Mouse (Mus musculus) kidney, embryonic 14.5 days (tissue): ENCODE measurements at regions not wholly inside any gene's neighbourhood (a gene's known extent, or its start where the extent isn't known, plus 50 kb on each side); places are given as distances from the start of the nearest gene placed in this dataset.

Source experiments
- ATAC-seq: fragments of 200-750 bp; cut with Nextera tagmentation; 2 replicates; pipeline ENCODE4 v1.8.0; 2017; ENCODE audit warnings: moderate number of reproducible peaks, mild to moderate bottlenecking, moderate TSS enrichment, moderate library complexity; ENCODE audit not compliant: low FRiP score, low TSS enrichment
- H3K27ac ChIP-seq: fragments of 300-500 bp; sonication (generic); 2 replicates; pipeline ENCODE4 v1.5.1; 2014; ENCODE audit warnings: low read depth, mild to moderate bottlenecking, low read length, moderate library complexity, mixed read lengths
- H3K27me3 ChIP-seq: fragments of 300-500 bp; sonication (generic); 2 replicates; pipeline ENCODE4 v1.6.1; 2014; ENCODE audit warnings: mild to moderate bottlenecking, low read length; ENCODE audit not compliant: control insufficient read depth, insufficient read depth
- H3K36me3 ChIP-seq: fragments of 300-500 bp; sonication (generic); 2 replicates; pipeline ENCODE4 v1.6.1; 2014; ENCODE audit warnings: low read length, mixed read lengths; ENCODE audit not compliant: control insufficient read depth, insufficient read depth
- H3K4me1 ChIP-seq: fragments of 300-500 bp; sonication (generic); 2 replicates; pipeline ENCODE4 v1.6.1; 2014; ENCODE audit warnings: low read length, mixed read lengths; ENCODE audit not compliant: control insufficient read depth, insufficient read depth
- H3K4me2 ChIP-seq: fragments of 300-500 bp; sonication (generic); replicated peaks from 2 replicates; pipeline ENCODE4 v1.6.1; 2014; ENCODE audit warnings: low read depth, mild to moderate bottlenecking, low read length
- H3K4me3 ChIP-seq: fragments of 300-500 bp; sonication (generic); 2 replicates; pipeline ENCODE4 v1.5.1; 2014; ENCODE audit warnings: mild to moderate bottlenecking, low read length
- H3K9ac ChIP-seq: fragments of 300-500 bp; sonication (generic); 2 replicates; pipeline ENCODE4 v1.6.1; 2014; ENCODE audit warnings: low read depth, mild to moderate bottlenecking, low read length, moderate library complexity
- H3K9me3 ChIP-seq: fragments of 300-500 bp; sonication (generic); 2 replicates; pipeline ENCODE4 v1.6.1; 2016; ENCODE audit warnings: low read length; ENCODE audit not compliant: control insufficient read depth
- WGBS: fragments of 180-500 bp; shearing (Covaris S2); extraction: QIAGEN DNeasy Blood & Tissue Kit; methylation state at CpG from one replicate; pipeline ENCODE4 v1.1.7; 2014; 5-methylcytosine and 5-hydroxymethylcytosine counted together

DNA sequence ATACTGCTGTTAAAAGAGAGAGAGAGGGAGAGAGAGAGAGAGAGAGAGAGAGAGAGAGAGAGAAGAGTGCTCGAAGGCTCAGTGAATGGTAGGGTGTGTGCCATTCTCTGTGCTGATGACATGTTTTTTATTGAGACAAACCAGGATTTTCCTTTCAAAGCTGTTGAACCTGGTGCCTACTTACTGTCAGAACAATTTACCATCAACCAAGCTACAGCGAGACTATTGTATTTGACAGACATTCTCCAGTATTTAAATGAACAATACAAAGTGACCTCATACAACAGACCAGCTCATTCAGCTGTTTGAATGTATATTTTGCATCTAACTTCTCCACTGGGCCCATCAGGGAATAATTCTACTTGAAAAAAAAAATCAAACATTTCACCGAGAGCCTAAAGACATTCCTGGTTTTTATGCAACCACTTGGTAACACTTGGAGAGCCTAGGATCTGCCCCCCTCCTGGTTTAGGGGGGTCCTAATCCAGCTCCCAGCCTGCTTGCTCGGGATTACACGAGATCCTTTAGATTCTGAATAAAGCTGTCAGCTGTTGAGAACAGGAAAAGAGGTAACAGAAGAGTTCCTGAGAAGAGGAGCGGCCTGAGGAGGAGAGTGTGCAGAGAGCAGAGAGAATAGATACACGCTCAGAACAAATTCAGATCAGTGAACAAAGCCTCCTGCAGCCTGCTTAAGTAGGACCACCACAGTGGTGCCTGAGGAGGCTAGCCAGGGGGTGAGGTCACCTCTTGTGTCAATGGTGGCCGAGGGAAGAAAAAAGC lies 117.3 kb downstream of the Anapc10 start:
- no peak overlapping the region for H3K4me2 ChIP-seq
- H3K4me3 ChIP-seq: no peak overlapping the region
- no peak overlapping the region for H3K9ac ChIP-seq
- no peak; the same call in 1 of the 2 replicates for ATAC-seq
- 59% methylated on average over 8 of the region's 8 CpGs for WGBS
- no peak overlapping the region for H3K27ac ChIP-seq
- no peaks in the 10 kb centered on the region for H3K9me3 ChIP-seq
- H3K27me3 ChIP-seq: no peaks in the 10 kb centered on the region
- no peaks in the 10 kb centered on the region for H3K4me1 ChIP-seq
- no peaks in the 10 kb centered on the region for H3K36me3 ChIP-seq

DNA sequence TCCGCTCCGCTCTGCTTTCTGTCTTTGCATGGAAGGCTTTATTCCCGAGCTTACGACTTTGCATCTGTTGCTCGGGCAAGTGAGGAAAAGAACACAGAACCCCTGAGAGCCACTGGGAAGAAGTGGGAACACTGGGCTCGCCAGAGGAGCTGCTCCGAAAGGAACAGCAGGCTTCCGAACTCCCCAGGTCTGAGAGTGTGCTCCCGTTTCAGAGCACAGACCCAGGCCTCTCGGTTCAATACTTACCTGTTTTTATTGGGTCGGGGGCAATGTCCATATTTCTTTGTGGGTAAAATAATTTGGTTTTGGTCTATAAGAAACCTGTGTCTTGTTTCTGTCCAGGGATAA lies 117.9 kb downstream of the Anapc10 start:
- no peak overlapping the region for H3K9ac ChIP-seq
- H3K27me3 ChIP-seq: no peaks in the 10 kb centered on the region
- no peaks in the 10 kb centered on the region for H3K36me3 ChIP-seq
- no peaks in the 10 kb centered on the region for H3K4me1 ChIP-seq
- H3K9me3 ChIP-seq: no peaks in the 10 kb centered on the region
- no peak overlapping the region for H3K27ac ChIP-seq
- no peak overlapping the region for H3K4me2 ChIP-seq
- 47% methylated on average over 11 of the region's 11 CpGs for WGBS
- no peak; the same call in 1 of the 2 replicates for ATAC-seq
- H3K4me3 ChIP-seq: no peak overlapping the region

DNA sequence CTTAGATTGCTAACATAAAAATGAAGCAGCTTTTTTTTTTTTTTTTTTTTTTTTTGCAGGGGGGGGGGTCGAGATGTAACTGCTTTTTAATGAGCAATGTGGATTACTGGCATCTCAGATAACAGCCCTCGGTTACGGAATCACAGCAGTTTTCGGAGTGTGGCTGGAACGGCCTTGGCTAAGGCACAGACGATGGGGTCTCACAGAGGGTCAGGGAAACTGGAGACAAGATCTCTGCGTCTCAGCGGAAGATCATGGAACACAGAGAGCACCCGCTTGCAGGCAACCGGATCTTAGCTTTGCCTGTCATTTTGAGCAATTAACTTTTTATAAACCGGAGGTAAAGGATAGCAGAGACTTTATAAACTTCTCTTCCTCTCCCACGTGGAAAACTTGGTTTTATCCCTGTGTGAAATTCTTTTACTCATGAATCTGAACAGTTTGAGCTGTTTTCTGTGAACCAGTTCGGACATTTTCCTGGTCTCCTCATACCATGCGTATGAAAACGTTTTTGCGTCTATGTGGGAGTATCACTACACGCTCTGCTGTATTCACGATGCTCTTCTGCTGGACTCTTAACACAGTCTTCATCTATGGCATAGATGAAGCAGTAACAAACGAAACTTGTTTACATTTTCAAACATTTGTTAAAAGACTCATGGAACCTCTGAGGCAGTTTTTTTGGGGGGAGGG lies 118.5 kb downstream of the Anapc10 start:
- Histone ChIP-seq H3K4me3 (no peak overlapping the region), H3K27ac (no peak overlapping the region), H3K4me2 (peak overlapping the region; percentile 22), H3K9me3 (no peaks in the 10 kb centered on the region), H3K27me3 (no peaks in the 10 kb centered on the region), H3K36me3 (no peaks in the 10 kb centered on the region), H3K9ac (no peak overlapping the region), H3K4me1 (no peaks in the 10 kb centered on the region)
- WGBS: 38% methylated on average over 19 of the region's 19 CpGs
- peak; percentile 72; the same call in 1 of the 2 replicates for ATAC-seq

DNA sequence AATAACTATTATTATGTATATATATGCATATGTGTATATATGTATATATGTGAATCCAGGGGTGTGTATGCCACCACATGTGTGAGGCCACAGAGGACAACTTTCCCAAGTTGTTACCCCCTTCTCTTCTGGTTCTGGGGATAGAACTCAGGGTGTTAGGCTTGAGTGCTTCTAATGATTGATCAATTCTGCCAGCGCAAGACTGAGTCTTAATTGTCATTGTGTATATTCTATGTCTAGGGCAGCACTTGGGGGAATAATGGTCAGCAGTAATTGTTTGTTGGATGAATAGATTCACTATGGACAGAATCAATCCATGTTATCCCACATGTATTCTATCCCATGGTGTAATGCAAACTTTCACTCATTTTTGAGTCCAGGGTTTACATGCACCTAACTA lies 127.3 kb downstream of the Anapc10 start:
- 96% methylated on average over 1 of the region's 1 CpGs for WGBS
- Histone ChIP-seq H3K27me3 (no peaks in the 10 kb centered on the region), H3K4me1 (no peaks in the 10 kb centered on the region), H3K27ac (no peak overlapping the region), H3K4me3 (no peak overlapping the region), H3K36me3 (no peaks in the 10 kb centered on the region), H3K4me2 (no peak overlapping the region), H3K9ac (no peak overlapping the region), H3K9me3 (no peaks in the 10 kb centered on the region)
- no peak for ATAC-seq

DNA sequence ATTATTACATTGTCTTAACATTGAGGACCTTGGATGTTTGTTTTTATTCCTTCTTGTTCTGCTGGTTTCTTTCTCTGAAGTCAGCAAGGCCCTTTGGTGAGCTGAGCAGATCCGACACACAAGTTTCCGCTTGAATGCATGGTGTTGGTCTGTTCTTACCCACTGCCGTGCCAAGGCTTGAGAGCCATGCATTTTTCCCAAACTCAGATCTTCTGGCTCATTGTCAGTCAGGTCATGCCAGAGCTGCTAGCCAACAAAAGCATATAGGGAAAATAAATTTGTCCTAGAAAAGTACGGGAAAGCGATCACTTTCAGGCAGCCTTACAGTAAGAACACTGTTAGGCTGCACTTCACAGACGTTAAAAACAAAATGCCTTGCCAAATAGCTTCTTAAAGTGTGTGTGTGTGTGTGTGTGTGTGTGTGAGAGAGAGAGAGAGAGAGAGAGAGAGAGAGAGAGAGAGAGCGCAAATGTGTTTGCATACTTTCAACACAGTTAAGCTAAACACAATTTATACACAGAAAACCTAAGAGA lies 138.4 kb downstream of the Anapc10 start:
- Histone ChIP-seq H3K4me2 (no peak overlapping the region), H3K9ac (no peak overlapping the region), H3K36me3 (no peaks in the 10 kb centered on the region), H3K27ac (no peak overlapping the region), H3K4me1 (no peaks in the 10 kb centered on the region), H3K27me3 (no peaks in the 10 kb centered on the region), H3K9me3 (no peaks in the 10 kb centered on the region), H3K4me3 (no peak overlapping the region)
- WGBS: 76% methylated on average over 7 of the region's 7 CpGs
- ATAC-seq: no peak

DNA sequence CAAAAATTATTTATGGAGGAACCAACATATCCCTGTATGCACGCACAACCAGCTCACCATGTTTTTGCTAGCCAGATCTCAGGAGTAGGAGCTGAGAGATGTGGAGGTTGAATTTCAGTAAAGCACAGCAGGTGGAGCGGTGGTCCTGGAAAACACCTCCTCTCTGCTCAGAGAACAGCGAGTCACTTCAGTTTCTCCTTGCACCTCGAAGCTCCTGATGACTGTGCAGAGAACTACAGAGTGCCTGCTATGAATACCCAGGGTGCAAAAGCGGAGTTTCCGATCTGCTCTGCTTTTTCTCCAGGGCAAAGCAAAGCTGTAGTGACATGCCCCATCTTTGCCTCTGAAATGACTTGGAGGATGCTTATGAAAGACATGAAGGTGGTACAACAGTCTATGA lies 138.9 kb downstream of the Anapc10 start:
- H3K9ac ChIP-seq: no peak overlapping the region
- H3K27me3 ChIP-seq: no peaks in the 10 kb centered on the region
- 70% methylated on average over 6 of the region's 6 CpGs for WGBS
- H3K4me1 ChIP-seq: no peaks in the 10 kb centered on the region
- H3K27ac ChIP-seq: no peak overlapping the region
- no peak overlapping the region for H3K4me3 ChIP-seq
- no peaks in the 10 kb centered on the region for H3K36me3 ChIP-seq
- no peak overlapping the region for H3K4me2 ChIP-seq
- ATAC-seq: no peak
- no peaks in the 10 kb centered on the region for H3K9me3 ChIP-seq

DNA sequence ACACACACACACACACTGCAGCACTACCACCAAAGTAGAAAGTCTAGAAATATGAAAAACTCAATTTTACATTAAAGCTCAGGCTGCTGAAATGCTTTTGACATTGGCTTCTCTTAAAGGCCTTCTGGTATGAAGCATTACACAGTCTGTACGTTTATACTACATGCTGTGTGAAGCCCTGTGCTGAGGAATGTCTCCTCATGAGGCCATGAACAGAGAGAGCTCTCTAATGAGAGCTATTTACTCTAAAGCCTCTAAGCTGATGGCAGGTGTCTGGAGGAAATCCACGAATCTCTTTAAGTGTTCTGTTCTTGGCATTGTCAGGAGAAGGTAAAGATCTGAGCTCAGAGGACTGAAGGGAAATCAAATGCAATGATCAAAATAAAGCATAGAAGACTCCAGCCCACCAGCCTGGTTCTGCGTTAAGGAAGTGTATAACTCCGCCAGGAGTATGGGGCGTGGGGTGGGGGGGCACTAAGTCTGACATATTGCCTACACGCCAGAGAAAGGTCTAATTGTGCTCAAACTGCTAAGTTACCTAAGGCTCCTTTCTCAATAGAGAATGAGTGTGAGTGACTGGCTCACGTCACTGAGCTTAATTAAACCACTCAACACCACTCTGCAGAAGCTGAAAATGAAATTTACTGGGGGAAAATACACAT lies 160.9 kb downstream of the Anapc10 start:
- no peak for ATAC-seq

DNA sequence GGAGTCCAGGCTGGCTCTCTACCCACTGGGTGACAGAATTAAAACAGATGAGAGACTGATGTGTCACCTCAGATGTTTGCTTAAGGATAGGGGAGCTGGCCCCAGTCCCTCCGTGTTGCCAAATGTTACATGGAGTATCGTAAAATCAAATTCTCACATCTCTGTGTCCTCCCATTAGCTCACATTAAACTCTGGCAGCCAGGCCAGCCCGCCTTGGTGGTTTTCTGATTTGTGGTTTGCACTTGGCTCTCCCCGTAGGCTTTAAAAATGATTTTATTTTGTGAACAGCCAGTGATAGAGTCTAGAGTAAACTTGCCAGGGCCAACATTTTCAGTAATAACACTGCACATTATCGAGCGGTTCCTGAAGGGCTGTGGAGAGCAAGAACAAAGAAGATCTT lies 149.8 kb downstream of the Hhip start:
- H3K9ac ChIP-seq: no peak overlapping the region
- no peaks in the 10 kb centered on the region for H3K27me3 ChIP-seq
- H3K9me3 ChIP-seq: no peaks in the 10 kb centered on the region
- 37% methylated on average over 6 of the region's 6 CpGs for WGBS
- no peak overlapping the region for H3K27ac ChIP-seq
- H3K36me3 ChIP-seq: no peaks in the 10 kb centered on the region
- ATAC-seq: no peak
- no peaks in the 10 kb centered on the region for H3K4me1 ChIP-seq
- no peak overlapping the region for H3K4me2 ChIP-seq
- H3K4me3 ChIP-seq: no peak overlapping the region

More for the DNA sequence above, 160.9 kb downstream of the Anapc10 start:
- Histone ChIP-seq H3K9me3 (no peaks in the 10 kb centered on the region), H3K4me3 (no peak overlapping the region), H3K9ac (no peak overlapping the region), H3K36me3 (no peaks in the 10 kb centered on the region), H3K27ac (no peak overlapping the region), H3K4me1 (no peaks in the 10 kb centered on the region), H3K27me3 (no peaks in the 10 kb centered on the region), H3K4me2 (no peak overlapping the region)
- WGBS: 78% methylated on average over 7 of the region's 7 CpGs
